Mouse (Mus musculus) kidney, adult 9 months (tissue): ENCODE data around the gene Ggt6.

ENCODE experiments used
- DNase-seq: peaks from one replicate; pipeline ENCODE4 v3.0.0; 2022

Ggt6 gene

DNA sequence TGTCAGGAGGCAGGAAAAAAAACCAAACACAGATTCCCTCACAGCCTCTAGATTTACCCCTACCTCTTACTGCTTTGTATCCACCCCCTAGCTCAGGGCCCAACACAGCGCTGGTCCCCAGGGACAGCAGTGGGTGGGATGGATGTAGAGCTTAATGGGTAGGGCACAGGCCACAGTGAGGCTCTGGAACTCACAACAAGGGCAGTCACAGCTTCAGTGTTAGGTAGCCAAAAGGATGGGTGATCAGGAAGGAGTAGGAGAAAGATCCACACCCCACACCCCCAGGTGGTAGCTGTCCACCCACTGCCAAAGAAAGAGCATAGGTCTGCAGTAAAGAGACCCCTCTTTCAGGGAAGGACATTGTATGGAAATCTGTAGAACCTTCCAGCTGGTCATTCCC lies 42.3 kb downstream of the Ggt6 start:
- no peak for DNase-seq

DNA sequence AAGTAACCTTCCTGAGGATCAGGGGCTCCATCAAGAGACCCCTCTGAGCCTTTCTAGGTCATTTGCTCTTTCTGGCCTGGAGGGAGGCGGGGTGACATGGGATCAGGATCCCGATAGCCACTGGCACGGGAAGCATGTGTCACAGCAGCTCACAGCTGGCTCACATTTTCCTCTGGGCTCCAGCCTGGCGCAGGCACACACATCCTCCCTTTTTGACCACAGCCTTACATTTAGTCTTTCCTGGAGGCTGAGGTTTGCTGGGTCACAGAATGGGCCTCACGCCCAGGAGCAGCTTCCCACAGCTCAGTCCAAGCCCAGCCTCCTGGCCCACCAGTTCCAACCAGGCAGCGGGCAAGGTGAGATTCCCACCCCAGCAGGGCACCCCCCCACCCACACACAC lies 42.9 kb downstream of the Ggt6 start:
- no peak for DNase-seq

DNA sequence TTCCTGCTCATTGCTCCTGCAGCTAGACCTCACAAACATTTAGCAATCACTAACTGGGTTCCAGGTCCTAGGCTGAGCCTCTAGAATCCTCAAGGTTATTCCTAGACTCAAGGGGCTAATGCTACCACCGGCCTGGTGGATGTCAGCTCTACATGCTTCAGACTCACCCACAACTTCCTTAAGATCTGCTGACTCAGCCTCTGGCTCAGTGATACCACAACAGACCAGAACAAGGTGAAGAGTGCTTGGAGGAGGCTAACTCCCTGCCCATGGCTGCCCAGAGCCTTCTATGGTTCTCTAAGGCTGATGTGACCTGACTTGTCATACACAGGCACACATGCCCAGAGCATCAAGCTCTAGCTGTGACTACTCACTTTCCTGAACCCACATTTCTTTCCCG lies 44.2 kb downstream of the Ggt6 start:
- no peak for DNase-seq

DNA sequence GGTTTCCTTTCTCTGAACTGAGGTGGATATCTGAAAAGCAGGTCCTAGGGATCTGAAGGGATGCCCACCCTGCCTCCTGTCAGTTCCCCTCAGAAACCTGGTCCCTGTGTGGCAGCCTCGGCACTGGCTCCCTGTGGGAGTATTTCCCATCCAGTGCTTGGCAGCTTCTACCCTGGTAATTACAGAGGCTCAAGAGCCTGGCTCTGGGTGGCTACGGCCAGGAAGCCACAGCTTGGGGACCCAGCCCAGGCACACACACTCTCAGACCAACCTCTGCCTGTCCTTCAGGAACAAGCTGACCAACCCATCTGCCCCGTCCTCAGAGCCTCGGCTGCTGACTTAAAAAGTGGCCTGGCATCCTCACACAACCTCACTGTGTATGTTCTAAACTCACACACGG lies 46.0 kb downstream of the Ggt6 start:
- DNase-seq = no peak

DNA sequence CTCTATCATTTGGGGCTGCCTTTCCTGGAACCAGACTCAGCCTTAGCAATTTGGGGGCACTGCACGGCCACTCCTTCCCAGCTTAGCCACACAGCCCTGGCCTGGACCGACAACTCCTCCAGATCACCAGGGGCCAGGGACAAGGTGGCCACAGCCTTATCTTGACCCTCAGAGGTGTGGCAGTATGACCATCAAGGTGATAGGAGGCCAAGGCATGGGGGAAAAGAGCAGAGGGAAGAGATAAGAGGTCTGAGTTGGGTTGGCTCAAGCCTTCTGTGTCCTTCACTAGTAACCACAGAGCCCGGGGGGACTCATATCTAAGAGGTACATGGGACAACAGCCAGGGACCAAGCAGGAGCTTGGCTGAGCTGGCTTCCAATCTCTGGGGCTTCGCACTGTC lies 46.6 kb downstream of the Ggt6 start:
- no peak for DNase-seq

DNA sequence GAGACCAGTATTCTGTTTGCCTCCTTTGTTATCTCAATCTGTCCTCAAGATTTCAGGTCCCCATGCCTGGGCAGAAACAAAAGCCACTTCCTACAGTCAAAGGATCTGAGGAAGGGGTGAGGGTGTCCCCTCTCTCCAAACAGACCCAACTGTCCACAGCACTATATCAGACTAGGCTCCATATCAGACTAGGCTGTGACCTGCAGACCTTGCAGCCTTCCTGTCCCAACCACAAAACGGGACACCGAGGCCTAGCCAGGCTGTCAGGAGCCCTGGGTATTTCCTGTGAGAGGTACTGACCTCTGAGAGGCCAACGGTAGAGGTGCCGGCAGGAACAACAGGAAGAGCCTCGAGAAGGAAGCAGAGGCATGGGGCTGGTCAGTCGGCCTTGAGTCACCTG lies 49.2 kb downstream of the Ggt6 start:
- DNase-seq = no peak

DNA sequence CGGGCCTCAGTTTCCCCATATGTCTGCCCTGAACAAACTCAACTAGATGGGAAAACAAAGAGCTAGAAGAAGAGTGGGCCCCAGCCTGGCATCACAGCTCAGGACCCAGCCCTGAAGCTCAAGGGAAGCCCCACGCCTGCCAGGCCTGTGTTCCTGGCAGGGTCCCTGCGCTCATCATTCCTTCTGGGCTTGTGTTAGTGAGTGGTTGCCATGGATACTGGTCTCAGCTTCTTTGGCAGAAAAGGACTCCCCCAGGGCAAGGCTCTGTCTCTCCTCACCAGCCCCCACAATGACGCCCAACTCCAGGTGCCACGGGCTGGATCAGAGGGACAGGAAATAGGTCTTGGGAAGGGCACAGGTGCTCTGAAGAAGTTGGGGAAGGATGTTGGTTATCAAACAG lies 49.8 kb downstream of the Ggt6 start:
- DNase-seq = no peak

DNA sequence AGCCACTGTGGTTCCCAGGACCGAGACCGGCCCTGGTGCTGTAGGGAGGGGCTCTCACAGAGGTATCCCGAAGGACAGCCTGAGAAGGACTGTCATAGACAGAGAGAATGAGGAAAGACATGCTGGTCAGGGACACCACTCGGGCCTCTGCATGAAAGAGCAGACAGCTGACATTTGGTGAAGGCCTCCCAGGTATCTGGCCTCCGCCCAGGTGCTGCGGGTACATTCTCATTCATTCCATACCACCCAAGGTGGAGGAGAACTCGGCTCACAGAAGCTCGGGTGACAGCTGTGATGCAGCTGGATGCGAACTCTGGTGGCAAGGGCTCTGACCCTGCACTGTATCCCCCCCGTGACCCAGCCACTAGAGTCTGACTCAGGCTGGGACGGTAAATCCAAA lies 50.6 kb downstream of the Ggt6 start:
- no peak for DNase-seq

DNA sequence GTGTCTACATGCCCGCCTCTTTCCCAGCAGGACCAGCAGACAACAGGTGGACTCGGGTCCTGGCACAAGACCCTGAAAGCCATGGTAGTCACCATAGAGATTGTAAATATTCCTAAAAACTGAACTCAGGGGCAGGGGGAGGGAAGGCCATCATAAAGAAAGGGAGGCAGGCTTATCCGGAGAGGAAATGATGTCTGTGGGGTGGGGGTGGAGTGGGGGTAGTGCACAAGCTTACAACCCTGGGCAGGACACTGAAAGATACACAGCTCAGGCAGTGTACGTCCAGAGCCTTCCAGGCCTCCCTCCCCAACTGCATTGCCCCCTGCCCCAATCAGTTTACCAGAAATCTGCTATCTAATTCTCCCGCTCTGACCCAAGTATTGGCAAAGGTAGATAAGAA lies 51.8 kb downstream of the Ggt6 start:
- no peak for DNase-seq

DNA sequence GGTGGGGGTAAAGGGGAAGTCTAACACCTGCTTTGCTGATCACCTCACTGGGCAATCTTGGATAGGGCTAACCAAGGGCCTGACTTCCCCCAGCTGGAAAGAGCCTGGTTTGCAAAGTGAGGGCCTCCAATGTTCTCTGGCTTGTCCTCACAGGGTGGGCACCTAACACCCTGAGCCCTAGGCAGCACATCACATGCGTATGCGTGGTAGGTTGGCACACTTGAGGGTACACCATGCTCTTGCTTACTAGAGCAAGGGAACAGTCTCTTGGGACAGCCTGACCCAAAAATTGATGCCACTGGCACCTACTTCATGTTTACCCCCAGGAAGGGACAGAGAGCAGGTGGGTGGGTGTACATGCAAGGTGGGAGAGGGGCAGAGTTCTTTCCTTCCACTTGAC lies 52.4 kb downstream of the Ggt6 start:
- no peak for DNase-seq
